Mouse (Mus musculus) heart, adult 2 months (tissue): ENCODE data around the gene Cks1b. TPM values are rescaled to one million over a fixed set of nuclear protein-coding genes. Genes with fewer than 3 reads are reported as not detected.

Experiments
- DNase-seq, 2 experiments: peaks; one replicate each; pipeline ENCODE4 v3.0.0; 2021
- H3K27ac ChIP-seq: fragments of 200-600 bp; 2 replicates; pipeline ENCODE4 v1.8.1; 2022
- H3K27me3 ChIP-seq: fragments of 200-500 bp; 2 replicates; pipeline ENCODE4 v1.6.1; 2012; ENCODE audit warnings: mild to moderate bottlenecking, low read length, inconsistent platforms, mixed read lengths; ENCODE audit not compliant: control insufficient read depth, insufficient read depth
- H3K36me3 ChIP-seq: fragments of 200-500 bp; 2 replicates; pipeline ENCODE4 v1.6.1; 2012; ENCODE audit warnings: low read length, inconsistent platforms; ENCODE audit not compliant: control insufficient read depth, insufficient read depth
- H3K4me1 ChIP-seq: fragments of 200-500 bp; 2 replicates; pipeline ENCODE4 v1.6.1; 2011; ENCODE audit warnings: low read length; ENCODE audit not compliant: control insufficient read depth, insufficient read depth
- H3K4me3 ChIP-seq: fragments of 200-600 bp; 2 replicates; pipeline ENCODE4 v1.8.1; 2022
- H3K79me2 ChIP-seq: fragments of 200-500 bp; replicated peaks from 2 replicates; pipeline ENCODE4 v1.6.1; 2012; ENCODE audit warnings: mild to moderate bottlenecking, inconsistent platforms, low read length, moderate library complexity, mixed read lengths; ENCODE audit not compliant: control insufficient read depth, insufficient read depth
- H3K9ac ChIP-seq: fragments of 200-500 bp; 2 replicates; pipeline ENCODE4 v1.6.1; 2012; ENCODE audit warnings: low read depth, mild to moderate bottlenecking, control low read depth, inconsistent platforms, low read length, mixed read lengths
- CTCF ChIP-seq: fragments of 200-600 bp; IDR thresholded peaks from 2 replicates; pipeline ENCODE4 v1.8.1; 2022; ENCODE audit warnings: antibody characterized with exemption, mild to moderate bottlenecking, moderate library complexity
- EP300 ChIP-seq: fragments of 200-500 bp; IDR thresholded peaks from 2 replicates; pipeline ENCODE4 v1.6.1; 2011; ENCODE audit warnings: low read depth, low read length, control low read depth; ENCODE audit not compliant: insufficient read depth
- POLR2A ChIP-seq: fragments of 200-500 bp; IDR thresholded peaks from 2 replicates; pipeline ENCODE4 v1.6.1; 2011; ENCODE audit warnings: mild to moderate bottlenecking, low read depth, low read length, control low read depth; ENCODE audit not compliant: insufficient read depth
- WGBS: fragments of 180-500 bp; shearing (Covaris S2); methylation state at CpG from one replicate; pipeline ENCODE4 v1.1.7; 2018; 5-methylcytosine and 5-hydroxymethylcytosine counted together
- intact Hi-C: fragments of 180-260 bp; cut with DNase I; formaldehyde crosslinking; loops from one replicate; pipeline ENCODE4 v1.15.1; 2025
- polyA plus RNA-seq: library from polyadenylated mRNA; depleted of rRNA; stranded (reverse); fragments of >200 nt; gene quantifications from 2 replicates; pipeline ENCODE4 v1.2.3, GENCODE M21; 2012
- total RNA-seq, 2 experiments: library from RNA; stranded (reverse); gene quantifications; 2 replicates each; pipeline ENCODE4 v1.2.3; 2021

Gene Cks1b
- total and polyA plus RNA-seq, 3 experiments: 3.3 to 9.0 (median 3.5) TPM

DNA sequence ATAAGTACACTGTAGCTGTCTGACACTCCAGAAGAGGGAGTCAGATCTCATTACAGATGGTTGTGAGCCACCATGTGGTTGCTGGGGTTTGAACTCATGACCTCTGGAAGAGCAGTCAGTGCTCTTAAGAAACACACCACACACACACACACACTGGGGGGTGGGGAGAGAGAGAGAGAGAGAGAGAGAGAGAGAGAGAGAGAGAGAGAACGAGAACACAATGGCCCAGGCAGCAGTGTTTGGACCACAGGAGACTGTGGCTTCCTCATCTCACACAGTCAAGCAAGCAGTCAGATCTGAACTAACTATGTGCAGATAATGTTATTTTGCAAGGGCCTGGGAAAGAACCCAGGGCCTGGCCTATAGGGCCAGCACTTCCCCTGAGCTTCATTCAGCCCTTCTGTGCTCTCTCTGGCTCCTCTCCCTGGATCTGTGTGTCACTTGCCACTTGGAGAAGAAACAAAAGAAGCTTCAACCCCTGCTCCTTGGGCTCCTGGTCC, 37.7 kb upstream of the Cks1b start:
- 80% methylated on average over 1 of the region's 1 CpGs for WGBS
- Histone ChIP-seq H3K27ac (no peak overlapping the region), H3K9ac (no peak overlapping the region), H3K36me3 (no peaks in the 10 kb centered on the region; the same call in 1 of the 2 replicates), H3K27me3 (no peaks in the 10 kb centered on the region), H3K79me2 (no peaks in the 10 kb centered on the region), H3K4me1 (no peaks in the 10 kb centered on the region; the same call in 1 of the 2 replicates), H3K4me3 (no peak overlapping the region)
- intact Hi-C loops: loop anchor here (2.0 to 5.0 kb wide), 3 partner anchors 29 to 271 kb away; partner anchors contain the start of gene Flad1
- DNase-seq: no peak
- TF ChIP-seq CTCF: no peak
- TF ChIP-seq EP300: no peak
- TF ChIP-seq POLR2A: no peak

DNA sequence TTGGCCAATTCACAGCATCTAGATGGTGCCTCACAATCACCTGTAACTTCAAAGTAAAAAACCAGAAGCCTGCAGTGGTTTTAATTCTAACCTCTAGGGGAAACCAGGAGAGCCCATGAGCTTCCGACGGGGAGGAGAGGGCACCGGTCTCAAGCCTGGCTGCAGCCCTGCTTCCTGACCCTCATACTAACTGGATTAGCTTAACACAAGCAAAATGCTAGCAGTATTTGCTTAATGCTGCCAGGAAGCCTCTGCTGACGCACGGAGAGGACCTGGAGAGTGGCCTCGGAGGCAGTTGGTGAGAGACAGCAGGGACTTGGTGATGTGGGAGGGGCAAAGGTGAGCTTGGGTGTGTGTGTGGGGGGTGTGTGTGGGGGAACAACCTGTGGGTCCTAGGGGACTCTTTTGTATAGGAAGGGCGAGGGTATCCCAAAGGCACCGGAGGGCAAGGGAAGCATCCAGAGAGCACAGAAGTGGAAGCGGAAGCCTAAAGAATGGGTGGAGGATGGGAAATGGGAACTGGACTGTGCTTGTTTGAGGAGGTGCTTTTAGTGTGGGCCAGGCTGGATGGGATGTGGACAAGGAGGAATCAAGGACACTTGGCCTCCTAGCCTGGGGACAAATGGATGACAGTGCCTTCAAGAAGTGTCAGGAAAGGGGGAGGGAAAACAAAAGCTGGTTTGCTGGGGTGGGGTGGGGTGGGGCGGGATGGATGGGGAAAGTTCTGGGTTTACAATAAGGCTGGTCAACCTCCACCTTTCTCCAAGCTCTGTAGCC, 36.4 kb upstream of the Cks1b start, which contains the start of gene Pmvk:
Pmvk (plus strand) TSS at position 141 of the 777 bp plus-strand sequence.
- Histone ChIP-seq H3K27me3 (no peaks in the 10 kb centered on the region), H3K79me2 (no peaks in the 10 kb centered on the region), H3K4me3 (no peak within 1 kb of the TSS), H3K4me1 (no peaks in the 10 kb centered on the region; the same call in 1 of the 2 replicates), H3K27ac (no peak within 1 kb of the TSS), H3K36me3 (no peaks in the 10 kb centered on the region; the same call in 1 of the 2 replicates), H3K9ac (no peak within 1 kb of the TSS)
- WGBS: 49% methylated on average over 10 of the region's 10 CpGs
- intact Hi-C loops: loop anchor here (5.0 kb wide), 2 partner anchors 42 to 273 kb away; partner anchors contain the start of gene Flad1
- no peak for DNase-seq
- TF ChIP-seq CTCF: no peak
- no peak for TF ChIP-seq EP300
- TF ChIP-seq POLR2A: no peak

DNA sequence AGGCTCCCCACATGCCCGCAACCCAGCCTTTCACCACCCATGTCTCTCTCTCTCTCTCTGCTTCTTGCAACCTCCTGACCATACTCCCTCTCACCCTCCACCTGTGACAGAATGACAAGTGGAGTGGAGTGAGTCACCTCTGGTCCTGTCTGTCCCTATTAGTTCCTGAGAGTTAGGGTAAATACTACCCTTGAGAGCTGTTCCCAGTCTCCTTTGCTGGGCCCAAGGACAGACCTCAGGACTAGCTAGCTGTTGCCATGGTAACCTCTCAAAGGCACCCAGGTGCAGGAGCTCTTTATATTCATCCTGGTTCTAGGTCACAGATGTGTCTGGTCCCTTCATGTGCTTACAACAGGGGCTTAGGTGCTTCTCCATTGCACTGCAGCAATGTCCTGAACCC, 33.7 kb upstream of the Cks1b start:
- 90% methylated on average over 1 of the region's 1 CpGs for WGBS
- no peak overlapping the region for H3K4me3 ChIP-seq
- intact Hi-C loops: loop anchor here (2.0 kb wide), 1 partner anchor 237 kb away; no protein-coding TSS in a partner anchor
- no peaks in the 10 kb centered on the region for H3K36me3 ChIP-seq
- H3K27ac ChIP-seq: no peak overlapping the region
- no peaks in the 10 kb centered on the region for H3K4me1 ChIP-seq
- no peak for DNase-seq
- TF ChIP-seq EP300 (no peak), POLR2A (no peak), CTCF (no peak)
- no peak overlapping the region for H3K9ac ChIP-seq
- H3K27me3 ChIP-seq: no peaks in the 10 kb centered on the region
- no peaks in the 10 kb centered on the region for H3K79me2 ChIP-seq

DNA sequence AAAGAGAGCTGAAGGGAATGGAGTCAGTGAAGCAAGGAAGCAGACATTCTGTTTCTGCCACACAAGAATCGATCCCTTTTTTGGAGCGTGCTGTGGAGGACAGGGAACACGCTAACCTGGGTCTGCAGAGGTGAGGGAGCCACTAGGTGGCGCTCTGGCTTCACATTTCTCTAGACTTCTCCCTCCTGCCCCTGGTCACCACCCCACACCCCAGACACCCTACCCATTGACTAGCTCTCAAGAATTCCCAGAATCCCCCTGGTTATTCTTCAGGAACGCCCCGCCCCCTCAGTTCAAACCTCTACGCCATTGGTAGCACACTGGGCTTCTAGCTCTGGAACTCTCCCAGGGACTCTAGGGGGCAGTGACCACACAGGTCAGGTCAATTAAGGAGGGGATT, 31.4 kb upstream of the Cks1b start:
- H3K36me3 ChIP-seq: no peaks in the 10 kb centered on the region
- no peak overlapping the region for H3K4me3 ChIP-seq
- no peaks in the 10 kb centered on the region for H3K27me3 ChIP-seq
- peak; percentile 68 to 77 for DNase-seq
- 0 out of 2 replicates have a peak, but pooled peaks have one; percentile 13 for TF ChIP-seq EP300
- TF ChIP-seq POLR2A: 0 out of 2 replicates have a peak, but pooled peaks have one; percentile 3
- TF ChIP-seq CTCF: peak; percentile 89
- 35% methylated on average over 7 of the region's 7 CpGs for WGBS
- intact Hi-C loops: loop anchor here (5.0 kb wide), 1 partner anchor 38 kb away; no protein-coding TSS in a partner anchor
- H3K27ac ChIP-seq: no peak overlapping the region
- H3K4me1 ChIP-seq: no peaks in the 10 kb centered on the region
- H3K9ac ChIP-seq: no peak overlapping the region
- H3K79me2 ChIP-seq: no peaks in the 10 kb centered on the region

DNA sequence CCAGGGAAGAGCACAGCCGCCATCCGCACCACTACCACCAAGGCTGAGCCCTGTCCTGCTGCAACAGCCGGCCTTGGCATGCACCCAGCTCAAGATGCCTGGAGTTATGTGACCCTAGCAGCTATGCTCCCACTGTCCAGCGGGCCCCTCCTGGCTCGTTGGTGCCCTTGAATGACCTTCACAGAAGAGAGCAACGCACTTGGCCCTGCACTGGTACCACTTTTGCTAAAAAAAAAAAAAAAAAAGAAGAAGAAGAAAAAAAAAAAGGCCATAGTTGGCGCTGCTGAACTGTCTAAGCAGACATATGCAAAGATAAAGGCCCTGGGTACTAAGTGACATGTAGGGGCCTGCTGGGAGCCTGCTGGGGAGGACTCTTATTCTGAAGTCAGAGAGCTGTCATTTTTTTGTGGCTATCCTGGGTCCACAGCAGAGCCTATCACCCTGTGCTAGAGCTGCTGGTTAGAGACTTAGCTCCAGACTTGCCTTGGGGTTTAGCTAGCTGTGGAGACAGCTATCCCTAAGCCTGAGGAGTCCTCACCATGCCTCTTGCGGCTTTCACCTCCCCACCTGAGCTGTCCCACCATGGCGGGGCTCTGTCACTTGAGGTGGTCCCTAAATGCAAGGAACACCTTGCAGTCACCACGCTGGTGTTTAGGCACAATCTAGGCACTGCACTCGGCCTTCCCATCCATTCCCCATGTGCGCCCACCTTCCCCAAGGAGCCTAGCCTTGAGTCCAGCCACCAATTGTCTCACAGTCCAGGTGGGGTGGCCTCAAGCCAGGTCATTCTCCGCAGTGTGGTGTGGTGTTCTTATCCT, 30.7 kb upstream of the Cks1b start:
- H3K4me1 ChIP-seq: no peaks in the 10 kb centered on the region
- H3K9ac ChIP-seq: no peak overlapping the region
- 45% methylated on average over 13 of the region's 13 CpGs for WGBS
- no peak overlapping the region for H3K27ac ChIP-seq
- H3K36me3 ChIP-seq: no peaks in the 10 kb centered on the region
- TF ChIP-seq EP300 (no peak), CTCF (no peak), POLR2A (0 out of 2 replicates have a peak, but pooled peaks have one; percentile 13)
- no peaks in the 10 kb centered on the region for H3K79me2 ChIP-seq
- intact Hi-C loops: loop anchor here (5.0 kb wide), 1 partner anchor 38 kb away; no protein-coding TSS in a partner anchor
- no peak overlapping the region for H3K4me3 ChIP-seq
- no peaks in the 10 kb centered on the region for H3K27me3 ChIP-seq
- peak; percentile 38 to 51 for DNase-seq
